Mouse (Mus musculus): ENCODE results near the gene Arhgap24. TPM values are rescaled to one million over a fixed set of nuclear protein-coding genes. Genes with fewer than 3 reads are reported as not detected.
A peak's percentile ranks its signal among the peaks of the same experiment; 100 is the strongest.

Gene Arhgap24
- polyA plus RNA-seq, 1 experiment from 2014 or later = 4.1 TPM

GRCm38 (mm10) chr5:102552533-102552932 is 71.3 kb downstream of the Arhgap24 start:
- H3K36me3 ChIP-seq (replicated peaks) = no peaks in the 10 kb centered on the region
- 84% methylated on average over 1 of the region's 1 CpGs for WGBS
- no peaks in the 10 kb centered on the region for H3K9me3 ChIP-seq
- no peak overlapping the region for H3K4me3 ChIP-seq (replicated peaks)
- no peaks in the 10 kb centered on the region for H3K4me1 ChIP-seq
- H3K4me2 ChIP-seq = no peak overlapping the region
- no peaks in the 10 kb centered on the region for H3K27me3 ChIP-seq
- H3K27ac ChIP-seq = no peak overlapping the region
- H3K9ac ChIP-seq = no peak overlapping the region
- no peak for ATAC-seq (ENCODE audit: low FRiP score)

- WGBS = 82% methylated on average over 4 of the region's 4 CpGs
- Histone ChIP-seq H3K4me1 (peaks cover 8% of the 10 kb centered on the region; the same call in 1 of the 2 replicates), H3K9me3 (no peaks in the 10 kb centered on the region), H3K4me2 (no peak overlapping the region), H3K9ac (no peak overlapping the region), H3K4me3 (replicated peaks) (no peak overlapping the region), H3K27me3 (no peaks in the 10 kb centered on the region), H3K36me3 (replicated peaks) (no peaks in the 10 kb centered on the region), H3K27ac (no peak overlapping the region)
- ATAC-seq (ENCODE audit: low FRiP score) = no peak
These were observed 74.8 kb downstream of the Arhgap24 start for GRCm38 (mm10) chr5:102555958-102556357.

GRCm38 (mm10) chr5:102560270-102560669 is 79.1 kb downstream of the Arhgap24 start:
- no peak overlapping the region for H3K9ac ChIP-seq
- peaks cover 8% of the 10 kb centered on the region; the same call in 1 of the 2 replicates for H3K4me1 ChIP-seq
- 61% methylated on average over 6 of the region's 6 CpGs for WGBS
- H3K9me3 ChIP-seq = no peaks in the 10 kb centered on the region
- peak; percentile 41; the same call in 1 of the 2 replicates for ATAC-seq (ENCODE audit: low FRiP score)
- H3K27me3 ChIP-seq = no peaks in the 10 kb centered on the region
- H3K4me3 ChIP-seq (replicated peaks) = no peak overlapping the region
- H3K27ac ChIP-seq = no peak overlapping the region
- no peak overlapping the region for H3K4me2 ChIP-seq
- no peaks in the 10 kb centered on the region for H3K36me3 ChIP-seq (replicated peaks)

GRCm38 (mm10) chr5:102563971-102564370 is 82.8 kb downstream of the Arhgap24 start:
- 77% methylated on average over 4 of the region's 4 CpGs for WGBS
- no peak overlapping the region for H3K27ac ChIP-seq
- no peaks in the 10 kb centered on the region for H3K27me3 ChIP-seq
- H3K9me3 ChIP-seq = no peaks in the 10 kb centered on the region
- H3K4me3 ChIP-seq (replicated peaks) = no peak overlapping the region
- H3K36me3 ChIP-seq (replicated peaks) = no peaks in the 10 kb centered on the region
- ATAC-seq (ENCODE audit: low FRiP score) = no peak
- H3K4me1 ChIP-seq = peaks cover 8% of the 10 kb centered on the region; the same call in 1 of the 2 replicates
- H3K9ac ChIP-seq = no peak overlapping the region
- no peak overlapping the region for H3K4me2 ChIP-seq

DNA sequence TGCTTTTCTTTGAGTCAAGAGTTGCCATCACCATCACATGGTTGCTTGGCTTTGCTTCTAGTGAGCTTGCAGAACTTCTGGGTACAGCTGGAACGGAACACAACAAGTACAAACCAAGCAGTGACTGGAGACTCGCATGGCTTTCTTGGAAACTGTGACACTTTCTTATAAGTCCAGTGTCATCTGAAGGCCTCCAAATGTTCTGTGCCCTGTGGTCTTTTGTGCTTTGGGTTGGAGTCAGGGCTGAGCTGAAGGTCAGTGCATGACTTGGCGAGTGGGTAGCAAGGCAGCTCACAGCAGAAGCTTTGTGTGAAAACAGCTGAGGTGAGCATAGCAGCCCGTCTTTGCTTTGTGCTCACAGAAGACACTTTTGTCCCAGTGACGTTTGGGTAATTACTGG is 87.6 kb downstream of the Arhgap24 start:
- Histone ChIP-seq H3K36me3 (replicated peaks) (no peaks in the 10 kb centered on the region), H3K9ac (no peak overlapping the region), H3K27me3 (no peaks in the 10 kb centered on the region), H3K27ac (no peak overlapping the region), H3K4me3 (replicated peaks) (no peak overlapping the region), H3K4me2 (no peak overlapping the region), H3K4me1 (no peaks in the 10 kb centered on the region), H3K9me3 (no peaks in the 10 kb centered on the region)
- WGBS = 61% methylated on average over 5 of the region's 5 CpGs
- no peak for ATAC-seq (ENCODE audit: low FRiP score)

- H3K9ac ChIP-seq = no peak overlapping the region
These were observed 90.3 kb downstream of the Arhgap24 start for GRCm38 (mm10) chr5:102571445-102571844.

DNA sequence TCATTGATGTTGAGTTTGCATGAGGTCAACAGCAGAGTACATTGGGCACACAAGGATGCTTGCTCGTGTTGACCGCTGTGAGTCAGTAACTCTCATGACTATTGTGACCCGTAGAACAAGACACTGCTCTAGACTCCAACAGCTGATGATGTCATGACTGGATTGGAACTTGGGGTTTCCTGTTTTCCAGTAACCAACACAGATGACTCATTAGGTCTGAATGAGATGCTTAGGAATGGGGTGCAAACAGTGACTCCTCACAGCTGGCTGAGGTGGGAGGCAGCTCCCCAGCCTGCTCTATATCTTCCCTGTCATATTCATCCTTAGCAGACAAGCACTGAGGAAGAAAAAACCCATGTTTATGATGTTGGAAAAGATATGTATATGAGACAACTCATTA is 95.6 kb downstream of the Arhgap24 start:
- no peaks in the 10 kb centered on the region for H3K36me3 ChIP-seq (replicated peaks)
- H3K27me3 ChIP-seq = no peaks in the 10 kb centered on the region
- H3K9me3 ChIP-seq = 0 out of 2 replicates have a peak, but pooled peaks cover 3% of the 10 kb centered on the region
- ATAC-seq (ENCODE audit: low FRiP score) = no peak
- WGBS = 92% methylated on average over 3 of the region's 3 CpGs
- no peak overlapping the region for H3K27ac ChIP-seq
- no peak overlapping the region for H3K4me3 ChIP-seq (replicated peaks)
- no peak overlapping the region for H3K9ac ChIP-seq
- no peak overlapping the region for H3K4me2 ChIP-seq
- H3K4me1 ChIP-seq = no peaks in the 10 kb centered on the region

More at GRCm38 (mm10) chr5:102571445-102571844, 90.3 kb downstream of the Arhgap24 start:
- ATAC-seq (ENCODE audit: low FRiP score) = no peak
- H3K9me3 ChIP-seq = 0 out of 2 replicates have a peak, but pooled peaks cover 3% of the 10 kb centered on the region
- WGBS = 92% methylated on average over 2 of the region's 2 CpGs
- no peak overlapping the region for H3K27ac ChIP-seq
- no peaks in the 10 kb centered on the region for H3K36me3 ChIP-seq (replicated peaks)
- H3K4me1 ChIP-seq = no peaks in the 10 kb centered on the region
- no peak overlapping the region for H3K4me2 ChIP-seq
- H3K27me3 ChIP-seq = no peaks in the 10 kb centered on the region
- H3K4me3 ChIP-seq (replicated peaks) = no peak overlapping the region

DNA sequence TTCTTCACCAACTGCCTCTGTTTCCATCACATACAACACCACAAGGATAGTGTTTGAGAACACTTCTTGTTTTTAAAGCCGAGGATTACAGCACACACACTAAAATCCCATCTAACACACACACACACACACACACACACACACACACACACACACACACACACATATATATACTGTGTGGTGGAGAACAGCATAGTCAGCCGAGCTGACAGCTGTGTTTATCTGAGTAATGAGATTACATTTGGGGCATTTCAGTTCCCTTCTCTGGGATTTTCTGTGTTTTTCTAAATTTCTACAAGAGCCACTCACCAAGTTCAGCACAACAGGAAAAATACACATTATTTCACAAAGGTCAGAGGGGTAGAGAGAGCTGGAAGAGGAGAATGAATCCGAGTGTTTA is 96.5 kb downstream of the Arhgap24 start:
- 0 out of 2 replicates have a peak, but pooled peaks cover 3% of the 10 kb centered on the region for H3K9me3 ChIP-seq
- no peaks in the 10 kb centered on the region for H3K27me3 ChIP-seq
- no peaks in the 10 kb centered on the region for H3K4me1 ChIP-seq
- H3K9ac ChIP-seq = no peak overlapping the region
- no peaks in the 10 kb centered on the region for H3K36me3 ChIP-seq (replicated peaks)
- H3K4me3 ChIP-seq (replicated peaks) = no peak overlapping the region
- H3K4me2 ChIP-seq = no peak overlapping the region
- no peak overlapping the region for H3K27ac ChIP-seq
- 77% methylated on average over 3 of the region's 3 CpGs for WGBS
- no peak for ATAC-seq (ENCODE audit: low FRiP score)

- Histone ChIP-seq H3K4me3 (replicated peaks) (no peak overlapping the region), H3K27me3 (no peaks in the 10 kb centered on the region), H3K4me1 (no peaks in the 10 kb centered on the region), H3K9ac (no peak overlapping the region), H3K9me3 (0 out of 2 replicates have a peak, but pooled peaks cover 3% of the 10 kb centered on the region), H3K36me3 (replicated peaks) (no peaks in the 10 kb centered on the region), H3K27ac (no peak overlapping the region), H3K4me2 (no peak overlapping the region)
- WGBS = 85% methylated on average over 8 of the region's 8 CpGs
- no peak for ATAC-seq (ENCODE audit: low FRiP score)
These were observed 97.2 kb downstream of the Arhgap24 start for GRCm38 (mm10) chr5:102578431-102578830.

DNA sequence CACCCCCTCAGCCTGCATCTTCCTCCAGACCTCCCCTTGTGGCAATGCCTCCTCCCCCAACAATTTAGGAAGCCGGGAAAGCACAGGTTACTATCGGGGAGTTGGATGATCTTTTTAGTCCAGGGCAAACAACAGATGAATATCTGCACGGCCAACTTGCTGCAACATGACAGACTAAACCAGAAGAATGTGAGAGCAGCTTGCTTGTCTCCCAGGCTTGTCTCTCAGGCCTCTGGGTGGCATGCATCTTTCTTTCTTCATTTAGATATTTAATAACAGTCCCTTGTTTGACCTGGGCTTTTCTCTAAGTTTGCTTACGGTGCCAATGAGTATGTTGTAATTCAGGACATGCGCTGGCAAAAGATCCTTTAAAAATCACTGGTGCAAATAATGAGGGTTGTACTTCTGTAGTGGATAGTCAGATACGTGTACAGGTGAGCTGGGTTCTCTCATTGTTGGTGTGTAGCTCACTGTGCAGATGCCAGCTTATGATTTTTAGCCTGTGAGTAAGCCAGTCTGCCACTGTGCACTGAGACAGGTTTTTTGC is 101.7 kb downstream of the Arhgap24 start:
- Histone ChIP-seq H3K4me1 (no peaks in the 10 kb centered on the region), H3K4me3 (replicated peaks) (no peak overlapping the region), H3K27ac (no peak overlapping the region), H3K9me3 (peaks cover 6% of the 10 kb centered on the region; the same call in 1 of the 2 replicates), H3K36me3 (replicated peaks) (no peaks in the 10 kb centered on the region), H3K27me3 (no peaks in the 10 kb centered on the region), H3K4me2 (no peak overlapping the region), H3K9ac (no peak overlapping the region)
- no peak for ATAC-seq (ENCODE audit: low FRiP score)
- 77% methylated on average over 6 of the region's 6 CpGs for WGBS

DNA sequence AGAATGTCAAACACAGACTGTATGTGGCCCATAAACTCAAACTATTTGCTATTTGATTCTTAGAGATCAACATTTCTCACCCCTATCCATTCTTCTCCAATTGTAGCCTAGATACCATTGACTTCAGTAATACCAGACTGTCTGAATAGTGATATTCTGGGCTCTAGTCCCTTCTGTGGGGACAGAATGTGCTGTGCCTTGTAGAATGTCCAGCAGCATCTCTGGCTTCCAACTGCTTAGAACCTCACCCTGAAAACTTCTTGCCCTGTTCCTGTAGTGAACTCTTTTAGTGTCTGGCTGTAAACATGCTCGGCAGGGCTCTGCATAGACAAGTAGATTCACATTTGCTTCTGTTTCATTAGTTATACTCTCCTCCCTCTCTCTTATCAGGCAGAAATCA is 110.2 kb downstream of the Arhgap24 start:
- WGBS = 83% methylated on average over 1 of the region's 1 CpGs
- no peak overlapping the region for H3K27ac ChIP-seq
- H3K9me3 ChIP-seq = 0 out of 2 replicates have a peak, but pooled peaks cover 2% of the 10 kb centered on the region
- H3K27me3 ChIP-seq = no peaks in the 10 kb centered on the region
- H3K9ac ChIP-seq = no peak overlapping the region
- no peak overlapping the region for H3K4me3 ChIP-seq (replicated peaks)
- no peaks in the 10 kb centered on the region for H3K4me1 ChIP-seq
- no peaks in the 10 kb centered on the region for H3K36me3 ChIP-seq (replicated peaks)
- ATAC-seq (ENCODE audit: low FRiP score) = no peak
- H3K4me2 ChIP-seq = no peak overlapping the region

GRCm38 (mm10) chr5:102593058-102593457 is 111.9 kb downstream of the Arhgap24 start:
- H3K27ac ChIP-seq = no peak overlapping the region
- no peak for ATAC-seq (ENCODE audit: low FRiP score)
- H3K4me3 ChIP-seq (replicated peaks) = no peak overlapping the region
- H3K27me3 ChIP-seq = no peaks in the 10 kb centered on the region
- no peaks in the 10 kb centered on the region for H3K36me3 ChIP-seq (replicated peaks)
- no peak overlapping the region for H3K9ac ChIP-seq
- whole genome bisulfite sequencing = 42% methylated on average over 2 of the region's 2 CpGs
- H3K9me3 ChIP-seq = no peaks in the 10 kb centered on the region
- no peak overlapping the region for H3K4me2 ChIP-seq
- no peaks in the 10 kb centered on the region for H3K4me1 ChIP-seq

- WGBS = 98% methylated on average over 1 of the region's 1 CpGs
- Histone ChIP-seq H3K4me2 (no peak overlapping the region), H3K36me3 (replicated peaks) (no peaks in the 10 kb centered on the region), H3K9ac (no peak overlapping the region), H3K9me3 (no peaks in the 10 kb centered on the region), H3K27me3 (no peaks in the 10 kb centered on the region), H3K27ac (no peak overlapping the region), H3K4me1 (no peaks in the 10 kb centered on the region), H3K4me3 (replicated peaks) (no peak overlapping the region)
- no peak for ATAC-seq (ENCODE audit: low FRiP score)
These were observed 117.9 kb downstream of the Arhgap24 start for GRCm38 (mm10) chr5:102599102-102599501.

All from forebrain, embryonic 12.5 days (tissue).